35 mouse cellular contexts compared by ENCODE assay signal in genomic region chr1:82791105-82791504, GRCm38 (mm10). TPM values are rescaled to one million over a fixed set of nuclear protein-coding genes. Genes with fewer than 3 reads are reported as not detected.
DNase-seq lines count a peak whose midpoint lies in the region; ATAC-seq and TF ChIP-seq lines count a peak whose summit lies in the region.
"Had no signal": no experiment of that assay in that cellular context is flagged by ENCODE, and none has a peak within 500 bp of the region (broad histone marks: within the 10 kb centered on the region; RNA-seq: fewer than 3 reads in every experiment).

No protein-coding gene starts in this region.

- no peaks in the 10 kb centered on the region for H3K36me3 ChIP-seq in forebrain, embryonic 13.5 days (ENCODE audit: poor library complexity, severe bottlenecking)
- no peaks in the 10 kb centered on the region for H3K36me3 ChIP-seq in forebrain, embryonic 11.5 days (ENCODE audit: control insufficient read depth, insufficient read depth, low read length)
- H3K36me3 ChIP-seq in forebrain, postnatal 0 days (ENCODE audit: insufficient read depth) = no peaks in the 10 kb centered on the region
- no peaks in the 10 kb centered on the region for H3K36me3 ChIP-seq in midbrain, embryonic 15.5 days (replicated peaks)
- H3K36me3 ChIP-seq: embryonic facial prominence, embryonic 13.5 days; G1E; heart, embryonic 10.5 days had no signal

- ATAC-seq in forebrain, embryonic 13.5 days = peak; percentile 50; the same call in 1 of the 2 replicates
- ATAC-seq in forebrain, embryonic 11.5 days (replicated peaks; ENCODE audit: low FRiP score) = no peak
- ATAC-seq in forebrain, postnatal 0 days = peak; percentile 70
- ATAC-seq in midbrain, embryonic 15.5 days (replicated peaks) = peak; percentile 80
- ATAC-seq: hindbrain, embryonic 16.5 days; intestine, embryonic 16.5 days; Patski had no signal

- H3K4me3 ChIP-seq in forebrain, embryonic 13.5 days = no peak overlapping the region
- H3K4me3 ChIP-seq in forebrain, embryonic 11.5 days (ENCODE audit: low read depth, low read length) = no peak overlapping the region
- H3K4me3 ChIP-seq in forebrain, postnatal 0 days (ENCODE audit: low read depth, low read length) = no peak overlapping the region
- H3K4me3 ChIP-seq in midbrain, embryonic 15.5 days = no peak overlapping the region
- H3K4me3 ChIP-seq: embryonic facial prominence, embryonic 13.5 days; heart, embryonic 10.5 days had no signal

- 0 out of 2 replicates have a peak, but pooled peaks cover 3% of the 10 kb centered on the region for H3K4me1 ChIP-seq in forebrain, embryonic 13.5 days
- no peaks in the 10 kb centered on the region for H3K4me1 ChIP-seq in forebrain, embryonic 11.5 days (replicated peaks; ENCODE audit: control insufficient read depth, insufficient read depth, low read length)
- 0 out of 2 replicates have a peak, but pooled peaks cover 4% of the 10 kb centered on the region for H3K4me1 ChIP-seq in forebrain, postnatal 0 days (ENCODE audit: insufficient read depth)
- no peaks in the 10 kb centered on the region for H3K4me1 ChIP-seq in midbrain, embryonic 15.5 days

- 0 out of 2 replicates have a peak, but pooled peaks cover 1% of the 10 kb centered on the region for H3K27me3 ChIP-seq in forebrain, embryonic 13.5 days
- H3K27me3 ChIP-seq in forebrain, embryonic 11.5 days (ENCODE audit: control insufficient read depth, insufficient read depth, low read length) = no peaks in the 10 kb centered on the region
- no peaks in the 10 kb centered on the region for H3K27me3 ChIP-seq in forebrain, postnatal 0 days (ENCODE audit: insufficient read depth, low read length)
- H3K27me3 ChIP-seq in midbrain, embryonic 15.5 days (replicated peaks) = no peaks in the 10 kb centered on the region
- H3K27me3 ChIP-seq: CH12.LX; embryonic facial prominence, embryonic 13.5 days; Patski had no signal

- H3K4me2 ChIP-seq in forebrain, embryonic 13.5 days = no peak overlapping the region
- no peak overlapping the region for H3K4me2 ChIP-seq in forebrain, embryonic 11.5 days (ENCODE audit: low read depth, low read length, severe bottlenecking)
- no peak overlapping the region for H3K4me2 ChIP-seq in forebrain, postnatal 0 days (ENCODE audit: low read depth)
- H3K4me2 ChIP-seq in midbrain, embryonic 15.5 days = no peak overlapping the region; the same call in 1 of the 2 replicates
- H3K4me2 ChIP-seq: embryonic facial prominence, embryonic 13.5 days had no signal

- no peak for DNase-seq in forebrain, embryonic 11.5 days (ENCODE audit: low spot score)
- DNase-seq in brain, embryonic 14.5 days (ENCODE audit: low read depth) = peak; percentile 90
- peak; percentile 75 for DNase-seq in forebrain, postnatal 0 days
- DNase-seq in ovary, postnatal 10 days (ENCODE audit: low spot score) = no peak
- no peak for DNase-seq in gastrocnemius, postnatal 4 days (ENCODE audit: low spot score in 2 of 2)
- DNase-seq: adrenal gland, adult 2 months; cerebellum, postnatal 25 days; heart, postnatal 4 days; kidney, adult 9 months; kidney, postnatal 14 days; lung, postnatal 4 days; right cerebral cortex, adult 18-20 months; thymus, adult 18-20 months had no signal

- no peak overlapping the region for H3K9ac ChIP-seq in forebrain, embryonic 13.5 days
- H3K9ac ChIP-seq in forebrain, embryonic 11.5 days (ENCODE audit: low read length) = no peak overlapping the region
- no peak overlapping the region for H3K9ac ChIP-seq in forebrain, postnatal 0 days
- H3K9ac ChIP-seq in midbrain, embryonic 15.5 days = no peak overlapping the region
- H3K9ac ChIP-seq: embryonic facial prominence, embryonic 13.5 days had no signal

- no peak for TF ChIP-seq POLR2A in brain, embryonic 14.5 days (IDR thresholded peaks at IDR 0.05; ENCODE audit: borderline replicate concordance, extremely low read depth, insufficient read depth, insufficient read length, poor library complexity, severe bottlenecking)

- H3K9me3 ChIP-seq in forebrain, embryonic 13.5 days (replicated peaks) = no peaks in the 10 kb centered on the region
- no peaks in the 10 kb centered on the region for H3K9me3 ChIP-seq in forebrain, embryonic 11.5 days (ENCODE audit: control insufficient read depth, low read length)
- no peaks in the 10 kb centered on the region for H3K9me3 ChIP-seq in forebrain, postnatal 0 days (ENCODE audit: low read length)
- H3K9me3 ChIP-seq in midbrain, embryonic 15.5 days = no peaks in the 10 kb centered on the region
- H3K9me3 ChIP-seq: embryonic facial prominence, embryonic 13.5 days; G1E; heart, embryonic 10.5 days had no signal

- WGBS in forebrain, embryonic 13.5 days = 82% methylated on average over 11 of the region's 11 CpGs
- WGBS in forebrain, embryonic 11.5 days = 87% methylated on average over 11 of the region's 11 CpGs
- 52% methylated on average over 11 of the region's 11 CpGs for WGBS in forebrain, postnatal 0 days
- 48% methylated on average over 11 of the region's 11 CpGs for WGBS in midbrain, embryonic 15.5 days

- TF ChIP-seq CTCF in brain, embryonic 14.5 days (IDR thresholded peaks at IDR 0.05; ENCODE audit: borderline replicate concordance, extremely low read depth, insufficient read depth, insufficient read length) = no peak
- no peak for TF ChIP-seq CTCF in forebrain, postnatal 0 days (IDR thresholded peaks at IDR 0.05; ENCODE audit: low read depth)

- H3K27ac ChIP-seq in forebrain, embryonic 13.5 days = 0 out of 2 replicates have a peak overlapping the region, but pooled peaks have one; percentile 17
- H3K27ac ChIP-seq in forebrain, embryonic 11.5 days (ENCODE audit: low read depth, low read length) = no peak overlapping the region
- no peak overlapping the region for H3K27ac ChIP-seq in forebrain, postnatal 0 days (ENCODE audit: low read depth, low read length)
- no peak overlapping the region; the same call in 1 of the 2 replicates for H3K27ac ChIP-seq in midbrain, embryonic 15.5 days
- H3K27ac ChIP-seq: embryonic facial prominence, embryonic 13.5 days; heart, embryonic 10.5 days had no signal

RNA-seq across cellular contexts. Expression of gene Gm47791, which starts 20.1 kb away (rescaled TPM):
- polyA plus RNA-seq in forebrain, embryonic 13.5 days (2015; fragmentation: Nextera tagmentation; extraction: Ambion mirVana) = not detected in 2 replicates
- not detected in 2 replicates for polyA plus RNA-seq in forebrain, embryonic 11.5 days (2014; fragmentation: Nextera tagmentation; extraction: Ambion mirVana)
- polyA plus RNA-seq in brain, embryonic 14.5 days (2012; rRNA removed) = not detected in 2 replicates
- total RNA-seq in forebrain, postnatal 0 days (2014; rRNA removed) = not detected in 2 replicates
- not detected in 2 replicates for polyA plus RNA-seq in forebrain, postnatal 0 days (2015; fragmentation: Nextera tagmentation; extraction: Ambion mirVana)
- not detected in 2 replicates for polyA plus RNA-seq in midbrain, embryonic 15.5 days (2015; fragmentation: Nextera tagmentation; extraction: Ambion mirVana)
- total RNA-seq in gastrocnemius, postnatal 4 days (2021) = not detected
- total RNA-seq: adrenal gland, adult 2 months; CH12.LX; G1E; gastrocnemius, adult 8-10 months; granulocyte monocyte progenitor cell, adult 5-6 weeks; heart, postnatal 4 days; layer of hippocampus, adult 18-20 months; layer of hippocampus, postnatal 14 days; left cerebral cortex, adult 8-10 months; liver, adult 2 months had no signal
- polyA plus RNA-seq: adrenal gland, adult 2 months; embryonic facial prominence, embryonic 13.5 days; G1E; heart, embryonic 10.5 days; heart, embryonic 16.5 days; hindbrain, embryonic 16.5 days; intestine, embryonic 16.5 days; limb, embryonic 11.5 days; liver, adult 2 months; liver, embryonic 16.5 days; lung, embryonic 16.5 days; neural tube, embryonic 14.5 days; Patski; small intestine, adult 2 months; stomach, embryonic 16.5 days had no signal

RNA-seq across cellular contexts. Expression of gene Tm4sf20, which starts 22.8 kb away (rescaled TPM):
- 0.20 and 0.36 TPM in 2 replicates for polyA plus RNA-seq in forebrain, embryonic 13.5 days (2015; fragmentation: Nextera tagmentation; extraction: Ambion mirVana)
- 0.23 TPM in 1 of 2 replicates, not detected in the other for polyA plus RNA-seq in forebrain, embryonic 11.5 days (2014; fragmentation: Nextera tagmentation; extraction: Ambion mirVana)
- polyA plus RNA-seq in brain, embryonic 14.5 days (2012; rRNA removed) = not detected in 2 replicates
- not detected in 2 replicates for total RNA-seq in forebrain, postnatal 0 days (2014; rRNA removed)
- polyA plus RNA-seq in forebrain, postnatal 0 days (2015; fragmentation: Nextera tagmentation; extraction: Ambion mirVana) = not detected in 2 replicates
- 0.27 TPM in 1 of 2 replicates, not detected in the other for polyA plus RNA-seq in midbrain, embryonic 15.5 days (2015; fragmentation: Nextera tagmentation; extraction: Ambion mirVana)
- not detected for total RNA-seq in gastrocnemius, postnatal 4 days (2021)
- total RNA-seq: adrenal gland, adult 2 months; CH12.LX; G1E; gastrocnemius, adult 8-10 months; granulocyte monocyte progenitor cell, adult 5-6 weeks; heart, postnatal 4 days; layer of hippocampus, adult 18-20 months; layer of hippocampus, postnatal 14 days; left cerebral cortex, adult 8-10 months; liver, adult 2 months had no signal
- polyA plus RNA-seq: adrenal gland, adult 2 months; G1E; heart, embryonic 10.5 days; hindbrain, embryonic 16.5 days; limb, embryonic 11.5 days; liver, adult 2 months; lung, embryonic 16.5 days; neural tube, embryonic 14.5 days had no signal

RNA-seq across cellular contexts. Expression of gene Agfg1, which starts 48.2 kb away (rescaled TPM):
- polyA plus RNA-seq in forebrain, embryonic 13.5 days (2015; fragmentation: Nextera tagmentation; extraction: Ambion mirVana) = 28.6 and 31.7 TPM in 2 replicates
- polyA plus RNA-seq in forebrain, embryonic 11.5 days (2014; fragmentation: Nextera tagmentation; extraction: Ambion mirVana) = 47.3 and 49.5 TPM in 2 replicates
- 52.6 and 55.4 TPM in 2 replicates for polyA plus RNA-seq in brain, embryonic 14.5 days (2012; rRNA removed)
- total RNA-seq in forebrain, postnatal 0 days (2014; rRNA removed) = 104 and 114 TPM in 2 replicates
- polyA plus RNA-seq in forebrain, postnatal 0 days (2015; fragmentation: Nextera tagmentation; extraction: Ambion mirVana) = 19.4 and 22.2 TPM in 2 replicates
- 25.2 and 28.3 TPM in 2 replicates for polyA plus RNA-seq in midbrain, embryonic 15.5 days (2015; fragmentation: Nextera tagmentation; extraction: Ambion mirVana)
- 10 to 100 TPM; 37.1 to 41.4 TPM for total RNA-seq in gastrocnemius, postnatal 4 days (2021)

Comparison
In these comparisons a context has a peak if more than half of its experiments do, and no peak if none do; other contexts are left out.
1. DNase-seq: peak in brain, embryonic 14.5 days (single experiment) and forebrain, postnatal 0 days (single experiment); none in forebrain, embryonic 11.5 days (single experiment), ovary, postnatal 10 days (single experiment) and gastrocnemius, postnatal 4 days (0 of 2).